Comparison of ENCODE assay signal across 9 mouse cellular contexts in the genomic region with DNA sequence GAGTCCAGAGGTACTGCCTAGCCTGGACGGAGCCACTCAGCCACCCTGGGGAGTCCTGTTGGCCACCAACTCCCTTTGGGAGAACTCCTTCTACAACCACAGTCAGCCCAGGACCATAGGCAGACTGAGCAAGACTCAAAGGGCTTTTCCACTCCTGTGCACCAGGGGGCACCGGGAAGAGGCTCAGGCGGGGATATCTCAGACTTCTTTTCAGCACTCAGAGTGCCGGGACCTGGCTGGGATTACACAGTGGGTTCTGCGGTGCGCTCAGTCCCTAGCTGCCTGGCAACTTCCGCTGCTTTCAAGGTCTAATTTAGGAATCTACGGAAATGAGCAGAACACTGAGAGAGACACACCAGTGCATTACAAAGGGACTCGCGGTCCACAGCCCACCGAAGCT.
DNase-seq lines count a peak whose midpoint lies in the region; ATAC-seq and TF ChIP-seq lines count a peak whose summit lies in the region.
"Had no signal": no experiment of that assay in that cellular context is flagged by ENCODE, and none has a peak within 500 bp of the region (broad histone marks: within the 10 kb centered on the region; RNA-seq: fewer than 3 reads in every experiment).

No protein-coding gene starts in this region.

- TF ChIP-seq RAD21 in CH12.LX (IDR thresholded peaks at IDR 0.05; ENCODE audit: low read depth, low read length), result no peak; the same call in 1 of the 2 replicates

- dilution Hi-C loops in CH12.LX (cut with MboI; ENCODE audit: extremely low pct_ligation_motif_present, extremely low pct_unique_long_range_greater_than_20kb, low sequenced_read_pairs), result no loop called here

- no peaks in the 10 kb centered on the region for H3K36me3 ChIP-seq in CH12.LX (replicated peaks in 1 of 2; ENCODE audit: control insufficient read depth in 1 of 2, insufficient read depth in 1 of 2, low read length in 1 of 2)
- no peaks in the 10 kb centered on the region for H3K36me3 ChIP-seq in embryonic facial prominence, embryonic 14.5 days (ENCODE audit: control insufficient read depth, insufficient read depth, low read length)
- no peaks in the 10 kb centered on the region for H3K36me3 ChIP-seq in hindbrain, embryonic 15.5 days
- H3K36me3 ChIP-seq in liver, embryonic 12.5 days, result no peaks in the 10 kb centered on the region
- H3K36me3 ChIP-seq in neural tube, embryonic 14.5 days (ENCODE audit: control insufficient read depth, insufficient read depth, low read length), result no peaks in the 10 kb centered on the region
- H3K36me3 ChIP-seq: liver, embryonic 15.5 days had no signal

- 11% methylated on average over 11 of the region's 11 CpGs for WGBS in embryonic facial prominence, embryonic 14.5 days
- WGBS in hindbrain, embryonic 15.5 days, result 22% methylated on average over 11 of the region's 11 CpGs
- 10% methylated on average over 11 of the region's 11 CpGs for WGBS in liver, embryonic 12.5 days (ENCODE audit: insufficient replicate concordance)
- 13% methylated on average over 11 of the region's 11 CpGs for WGBS in neural tube, embryonic 14.5 days

- peak; percentile 47 for TF ChIP-seq CTCF in gastrocnemius, adult 2 months (IDR thresholded peaks at IDR 0.05)
- peak in 1 of 2 experiments; percentile 38; a peak in 2 of 4 replicates for TF ChIP-seq CTCF in CH12.LX (conservative IDR thresholded peaks at IDR 0.05 in 1 of 2, IDR thresholded peaks at IDR 0.05 in 1 of 2; ENCODE audit: low read depth in 2 of 2, low read length in 2 of 2)

- H3K27ac ChIP-seq in gastrocnemius, adult 2 months, result no peak overlapping the region
- no peak overlapping the region for H3K27ac ChIP-seq in CH12.LX (ENCODE audit: insufficient read depth, low read depth)
- H3K27ac ChIP-seq in embryonic facial prominence, embryonic 14.5 days (replicated peaks; ENCODE audit: low read depth, low read length), result no peak overlapping the region
- H3K27ac ChIP-seq in hindbrain, embryonic 15.5 days (replicated peaks), result no peak overlapping the region
- H3K27ac ChIP-seq in liver, embryonic 12.5 days, result no peak overlapping the region
- H3K27ac ChIP-seq in neural tube, embryonic 14.5 days (ENCODE audit: low read depth, low read length), result no peak overlapping the region
- H3K27ac ChIP-seq: liver, embryonic 15.5 days had no signal

- no peak for TF ChIP-seq POLR2A in CH12.LX (IDR thresholded peaks at IDR 0.05; ENCODE audit: low read depth, low read length)

- no peaks in the 10 kb centered on the region for H3K4me1 ChIP-seq in CH12.LX (ENCODE audit: control insufficient read depth in 1 of 2, insufficient read depth in 2 of 2)
- H3K4me1 ChIP-seq in embryonic facial prominence, embryonic 14.5 days (ENCODE audit: control insufficient read depth, insufficient read depth, low read length), result peaks cover 12% of the 10 kb centered on the region; the same call in 1 of the 2 replicates
- no peaks in the 10 kb centered on the region for H3K4me1 ChIP-seq in hindbrain, embryonic 15.5 days (replicated peaks)
- no peaks in the 10 kb centered on the region for H3K4me1 ChIP-seq in liver, embryonic 12.5 days
- H3K4me1 ChIP-seq in neural tube, embryonic 14.5 days (ENCODE audit: control insufficient read depth, insufficient read depth, low read length), result no peaks in the 10 kb centered on the region
- H3K4me1 ChIP-seq: liver, embryonic 15.5 days had no signal

- H3K79me2 ChIP-seq in CH12.LX (replicated peaks; ENCODE audit: control insufficient read depth, extremely low read depth, insufficient read depth, poor library complexity, severe bottlenecking), result no peaks in the 10 kb centered on the region

- H3K9ac ChIP-seq in CH12.LX (ENCODE audit: insufficient read depth, low read depth), result no peak overlapping the region
- H3K9ac ChIP-seq in embryonic facial prominence, embryonic 14.5 days (ENCODE audit: low read depth, low read length), result no peak overlapping the region
- H3K9ac ChIP-seq in hindbrain, embryonic 15.5 days, result no peak overlapping the region
- no peak overlapping the region for H3K9ac ChIP-seq in liver, embryonic 12.5 days
- no peak overlapping the region for H3K9ac ChIP-seq in neural tube, embryonic 14.5 days (replicated peaks; ENCODE audit: low read depth, low read length)
- H3K9ac ChIP-seq: liver, embryonic 15.5 days had no signal

- intact Hi-C loops in gastrocnemius, adult 2 months (cut with DNase I), result no loop called here

- H3K4me2 ChIP-seq in CH12.LX (ENCODE audit: insufficient read depth, low read depth, poor library complexity, severe bottlenecking), result peak overlapping the region; percentile 2; the same call in 1 of the 2 replicates
- H3K4me2 ChIP-seq in embryonic facial prominence, embryonic 14.5 days (ENCODE audit: low read depth, low read length), result peak overlapping the region; percentile 47
- H3K4me2 ChIP-seq in hindbrain, embryonic 15.5 days, result peak overlapping the region; percentile 37
- peak overlapping the region; percentile 38 for H3K4me2 ChIP-seq in liver, embryonic 12.5 days
- 0 out of 2 replicates have a peak overlapping the region, but pooled peaks have one; percentile 14 for H3K4me2 ChIP-seq in neural tube, embryonic 14.5 days (ENCODE audit: low read depth, low read length)
- H3K4me2 ChIP-seq: liver, embryonic 15.5 days had no signal

- no peak for DNase-seq in gastrocnemius, adult 2 months
- DNase-seq in gastrocnemius, adult 8-10 months (ENCODE audit: low spot score in 2 of 2), result no peak
- DNase-seq in CH12.LX (ENCODE audit: extremely low read depth) (peak; percentile 12), MN1 (ENCODE audit: low spot score) (no peak)
- DNase-seq in embryonic facial prominence, embryonic 14.5 days (ENCODE audit: low spot score), result peak; percentile 83

- H3K4me3 ChIP-seq in gastrocnemius, adult 2 months, result no peak overlapping the region
- no peak overlapping the region for H3K4me3 ChIP-seq in CH12.LX (replicated peaks in 1 of 3; ENCODE audit: low read depth in 2 of 3, low read length in 2 of 3, poor library complexity in 1 of 3)
- H3K4me3 ChIP-seq in embryonic facial prominence, embryonic 14.5 days (ENCODE audit: low read depth, low read length), result peak overlapping the region; percentile 20; the same call in 1 of the 2 replicates
- no peak overlapping the region for H3K4me3 ChIP-seq in hindbrain, embryonic 15.5 days
- no peak overlapping the region for H3K4me3 ChIP-seq in liver, embryonic 12.5 days
- H3K4me3 ChIP-seq in neural tube, embryonic 14.5 days (ENCODE audit: low read depth, low read length), result no peak overlapping the region
- H3K4me3 ChIP-seq: liver, embryonic 15.5 days had no signal

- ATAC-seq in embryonic facial prominence, embryonic 14.5 days (ENCODE audit: low read depth), result peak; percentile 88
- ATAC-seq in hindbrain, embryonic 15.5 days (ENCODE audit: low FRiP score, low read depth), result peak; percentile 70
- ATAC-seq in liver, embryonic 12.5 days, result no peak
- peak; percentile 67; the same call in 1 of the 2 replicates for ATAC-seq in neural tube, embryonic 14.5 days (ENCODE audit: low read depth)

- in situ Hi-C loops in CH12.LX (cut with MboI; ENCODE audit: low pct_ligation_motif_present, low pct_unique_long_range_greater_than_20kb, low sequenced_read_pairs), result no loop called here

- H3K9me3 ChIP-seq in CH12.LX (replicated peaks; ENCODE audit: low read length), result no peaks in the 10 kb centered on the region
- H3K9me3 ChIP-seq in embryonic facial prominence, embryonic 14.5 days (ENCODE audit: control insufficient read depth, low read length), result no peaks in the 10 kb centered on the region
- H3K9me3 ChIP-seq in hindbrain, embryonic 15.5 days, result no peaks in the 10 kb centered on the region
- H3K9me3 ChIP-seq in liver, embryonic 12.5 days (replicated peaks), result no peaks in the 10 kb centered on the region
- H3K9me3 ChIP-seq in neural tube, embryonic 14.5 days (ENCODE audit: control insufficient read depth, low read length), result no peaks in the 10 kb centered on the region
- H3K9me3 ChIP-seq: liver, embryonic 15.5 days had no signal

- no peak for TF ChIP-seq EP300 in CH12.LX (IDR thresholded peaks at IDR 0.05; ENCODE audit: low read length)

- peaks cover 81% of the 10 kb centered on the region for H3K27me3 ChIP-seq in CH12.LX (replicated peaks)
- peaks cover 14% of the 10 kb centered on the region for H3K27me3 ChIP-seq in embryonic facial prominence, embryonic 14.5 days (replicated peaks; ENCODE audit: control insufficient read depth, insufficient read depth, low read length)
- peaks cover 12% of the 10 kb centered on the region for H3K27me3 ChIP-seq in hindbrain, embryonic 15.5 days
- peaks cover 39% of the 10 kb centered on the region for H3K27me3 ChIP-seq in liver, embryonic 12.5 days (replicated peaks)
- no peaks in the 10 kb centered on the region for H3K27me3 ChIP-seq in neural tube, embryonic 14.5 days (ENCODE audit: control insufficient read depth, insufficient read depth, low read length)

TF ChIP-seq in CH12.LX, 34 proteins besides CTCF, POLR2A, EP300 and RAD21:
- peak; percentile 36 for TF ChIP-seq SMC3 (IDR thresholded peaks at IDR 0.05; ENCODE audit: low read depth, low read length)
- TF ChIP-seq SIN3A (IDR thresholded peaks at IDR 0.05; ENCODE audit: low read length), result no peak

Comparison
In these comparisons a context has a peak if more than half of its experiments do, and no peak if none do; other contexts are left out.
1. DNase-seq: peak in CH12.LX (single experiment) and embryonic facial prominence, embryonic 14.5 days (single experiment); none in gastrocnemius, adult 2 months (single experiment), gastrocnemius, adult 8-10 months (0 of 2) and MN1 (single experiment).
2. Peak in every context shown above with its lines, with median percentiles within 50 percentile points of each other: H3K4me2 ChIP-seq.